Mouse (Mus musculus): ENCODE measurements around the gene Upf3a.
"Not testable (repeated sequence)": the region's sequence is repeated elsewhere in the genome, so short reads cannot be mapped to it uniquely, and the experiment has no call there.

The Upf3a gene

GRCm38 (mm10) chr8:13785250-13785763, at the start of gene Upf3a:
Upf3a (plus strand) TSS chr8:13785615.
- peak; percentile 87 to 91 for DNase-seq (ENCODE audit: low spot score in 2 of 2)

DNA sequence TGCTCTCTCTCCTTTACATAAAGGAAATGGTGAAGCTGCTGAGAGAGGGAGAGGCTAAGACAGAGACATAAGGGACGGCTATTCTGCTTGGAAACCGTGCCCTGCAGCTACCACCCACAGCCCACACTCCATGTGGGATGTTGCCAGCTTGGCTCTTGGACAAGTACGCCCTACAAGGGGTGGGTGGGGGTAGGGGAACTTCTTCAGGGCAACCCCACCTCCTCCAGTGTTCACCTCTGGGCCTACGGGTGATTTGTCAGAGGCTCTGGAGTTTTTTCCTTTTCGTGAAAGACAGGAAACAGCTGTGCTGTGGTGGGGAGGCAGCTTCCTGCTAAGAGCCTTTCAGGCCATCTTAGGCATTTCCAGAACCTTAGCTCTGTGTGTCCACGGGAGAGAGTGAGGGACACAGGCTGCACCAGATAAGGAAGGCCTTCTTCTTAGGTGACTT, 45.1 kb upstream of the Upf3a start:
- peak in 1 of 2 experiments; percentile 11 for DNase-seq (ENCODE audit: low spot score in 2 of 2)

- DNase-seq (ENCODE audit: low spot score in 2 of 2) = peak in 1 of 2 experiments; percentile 24
Measured at GRCm38 (mm10) chr8:13740817-13741613, 44.4 kb upstream of the Upf3a start.

DNA sequence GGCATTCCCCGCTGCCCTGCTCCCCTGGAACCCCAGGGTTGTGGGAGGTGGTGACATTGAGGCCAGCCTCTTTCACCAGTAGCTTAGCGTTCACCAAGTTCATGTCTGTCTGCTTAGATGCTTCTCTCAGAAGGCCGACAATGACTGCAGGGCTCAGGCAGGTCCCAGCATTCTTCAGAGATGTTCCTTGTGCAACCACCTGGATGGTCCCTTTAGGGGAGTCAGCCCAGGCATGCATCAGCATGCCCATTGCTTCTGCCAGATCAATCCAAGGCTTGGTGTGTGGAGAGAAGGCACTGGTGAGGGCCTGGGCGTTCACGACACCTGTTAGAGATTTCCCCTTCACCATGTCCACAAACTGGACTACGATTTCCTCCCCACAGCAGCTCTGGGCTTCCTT, 39.2 kb upstream of the Upf3a start:
- DNase-seq (ENCODE audit: low spot score in 2 of 2) = not testable (repeated sequence)

DNA sequence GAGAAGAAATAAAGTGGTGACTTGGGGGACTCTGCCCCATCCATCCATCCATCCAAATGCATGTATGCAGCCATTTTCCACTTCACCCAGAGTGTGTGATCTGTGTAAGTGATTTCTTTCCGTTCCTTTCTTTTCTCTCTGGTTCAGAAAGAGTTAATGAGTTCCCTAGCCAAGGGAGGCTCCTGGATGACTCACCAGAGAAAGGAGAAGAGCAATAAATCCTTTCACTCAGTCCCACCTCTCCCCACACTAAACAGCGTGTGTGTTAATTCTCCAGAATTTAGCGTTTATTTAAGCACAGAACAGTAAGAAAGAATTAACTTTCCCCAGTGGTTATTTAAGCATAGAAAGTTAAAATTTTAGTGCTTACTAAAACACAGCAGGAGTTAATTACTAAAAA, 37.8 kb upstream of the Upf3a start:
- DNase-seq (ENCODE audit: low spot score in 2 of 2) = no peak

- peak; percentile 68 to 87 for DNase-seq (ENCODE audit: low spot score in 2 of 2)
Measured at GRCm38 (mm10) chr8:13753680-13754079, 31.7 kb upstream of the Upf3a start.

DNA sequence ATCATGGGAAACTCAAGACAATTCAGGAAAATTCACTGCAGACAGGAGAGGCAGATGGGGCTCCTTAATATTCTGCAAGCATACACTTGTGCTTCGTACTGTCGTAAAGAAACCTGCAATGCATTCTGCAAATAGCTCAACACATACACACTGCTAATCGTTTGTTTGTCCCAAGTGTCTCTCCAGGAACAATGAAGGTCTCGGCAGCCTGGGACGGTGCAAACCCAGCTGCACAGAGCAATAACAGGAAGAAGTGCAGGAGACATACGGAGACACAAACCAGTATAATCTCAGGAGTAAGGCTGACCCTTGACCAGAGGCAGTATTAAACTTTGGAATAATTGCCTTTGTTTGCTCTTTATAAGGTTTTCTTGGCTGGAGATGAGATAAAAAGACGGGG, 28.9 kb upstream of the Upf3a start:
- DNase-seq (ENCODE audit: low spot score in 2 of 2) = no peak

DNA sequence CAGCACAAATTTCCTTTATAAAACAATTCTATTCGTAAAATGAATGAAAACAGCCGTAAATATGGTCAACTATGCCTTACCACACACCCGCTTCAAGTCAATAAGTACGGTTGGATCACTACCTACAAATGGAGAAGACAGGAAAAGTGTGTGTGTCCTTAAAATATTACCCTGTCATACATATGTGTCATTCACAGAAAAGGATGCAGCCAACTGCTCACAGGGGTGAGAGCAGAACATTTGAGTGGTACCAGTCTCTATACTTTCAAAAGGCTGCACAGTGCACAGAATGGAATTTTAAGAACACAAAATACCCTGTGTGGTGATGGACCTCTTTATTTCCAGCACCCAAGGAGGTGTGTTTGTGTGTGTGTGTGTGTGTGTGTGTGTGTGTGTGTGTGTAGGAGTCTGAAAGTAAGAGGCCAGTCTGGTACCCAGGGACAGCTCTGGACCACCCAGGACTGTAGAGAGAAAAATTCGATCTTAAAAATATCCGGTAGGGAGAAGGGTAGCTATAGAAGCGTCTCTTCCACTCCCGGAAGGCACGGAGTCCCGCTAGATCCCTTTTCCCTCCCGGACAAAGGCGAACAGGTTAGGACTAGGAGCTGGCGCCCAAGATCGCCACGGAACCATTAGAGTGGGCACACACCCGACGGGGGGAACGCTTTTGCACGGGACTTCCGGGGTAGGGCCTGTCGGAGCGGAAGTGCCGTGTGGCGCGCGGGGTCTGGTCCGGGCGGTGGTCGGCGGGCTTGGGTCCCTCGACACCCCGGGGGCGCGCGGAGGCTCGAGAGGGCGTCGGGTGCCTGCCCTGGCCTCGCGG, 28.2 kb upstream of the Upf3a start, which contains the start of gene Cdc16:
TSS of gene Cdc16 (plus strand) at position 695 of the 823 bp plus-strand sequence.
- DNase-seq (ENCODE audit: low spot score in 2 of 2) = peak; percentile 80 to 88

DNA sequence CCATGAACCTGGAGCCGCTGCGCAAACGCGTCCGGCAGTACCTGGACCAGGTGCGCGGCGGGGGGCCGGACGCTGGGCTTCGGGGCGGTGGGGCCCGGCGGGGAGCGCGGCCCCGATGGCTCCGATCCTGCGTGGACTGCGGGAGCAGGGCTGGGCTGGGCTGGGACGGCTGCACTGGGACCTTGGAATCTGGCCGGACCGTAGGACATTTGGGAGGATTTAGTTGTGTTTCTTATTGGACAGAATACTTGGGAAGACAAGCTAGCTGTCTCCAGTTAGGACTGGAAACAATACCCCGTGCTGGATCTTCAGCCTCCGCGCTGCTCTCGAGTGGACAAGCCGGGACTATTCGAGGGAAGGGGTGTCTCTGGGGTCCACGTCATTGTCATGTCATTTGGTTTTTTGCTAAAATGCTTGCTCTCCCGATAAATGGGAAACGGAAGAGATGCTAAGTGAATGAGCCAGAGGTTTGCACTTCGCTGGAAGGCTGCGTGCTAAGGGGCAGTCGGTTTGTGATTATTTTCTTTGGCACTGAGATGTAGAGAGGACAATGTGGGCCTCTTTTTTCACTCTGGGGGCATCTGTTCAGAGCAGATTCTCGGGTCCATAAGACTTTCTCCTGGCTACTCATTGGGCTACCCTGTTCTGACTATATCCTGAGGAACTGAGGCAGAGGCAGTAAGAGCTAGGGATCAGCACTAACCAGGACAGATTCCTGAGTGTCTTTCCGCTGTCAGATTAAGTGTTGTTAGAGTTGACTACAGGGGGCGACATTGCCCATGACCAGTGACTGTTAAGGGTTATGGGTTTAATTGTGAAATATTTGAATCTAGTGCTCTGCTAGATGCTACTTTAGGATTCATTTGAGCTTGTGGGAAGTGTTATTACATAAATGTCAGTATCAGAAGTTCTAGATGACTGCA, 27.3 kb upstream of the Upf3a start:
- DNase-seq (ENCODE audit: low spot score in 2 of 2) = peak in 1 of 2 experiments; percentile 50

DNA sequence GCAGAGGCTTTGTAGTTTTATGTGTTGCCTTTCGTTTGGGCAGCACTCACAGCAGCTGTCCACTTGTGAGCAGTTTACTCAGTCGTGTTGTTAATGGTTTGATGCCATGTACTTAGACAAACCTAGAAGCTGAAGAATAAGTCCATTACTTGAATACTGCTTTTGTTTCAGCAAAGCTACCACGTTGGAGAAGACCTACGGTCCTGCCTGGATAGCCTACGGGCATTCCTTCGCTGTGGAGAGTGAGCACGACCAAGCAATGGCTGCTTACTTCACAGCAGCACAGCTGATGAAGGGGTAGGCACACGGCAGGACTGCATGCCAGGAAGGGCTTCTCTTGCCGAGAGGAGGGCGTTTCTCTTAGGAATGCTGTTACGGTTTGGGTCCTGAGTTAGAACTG, 16.2 kb upstream of the Upf3a start:
- DNase-seq (ENCODE audit: low spot score in 2 of 2) = no peak

DNA sequence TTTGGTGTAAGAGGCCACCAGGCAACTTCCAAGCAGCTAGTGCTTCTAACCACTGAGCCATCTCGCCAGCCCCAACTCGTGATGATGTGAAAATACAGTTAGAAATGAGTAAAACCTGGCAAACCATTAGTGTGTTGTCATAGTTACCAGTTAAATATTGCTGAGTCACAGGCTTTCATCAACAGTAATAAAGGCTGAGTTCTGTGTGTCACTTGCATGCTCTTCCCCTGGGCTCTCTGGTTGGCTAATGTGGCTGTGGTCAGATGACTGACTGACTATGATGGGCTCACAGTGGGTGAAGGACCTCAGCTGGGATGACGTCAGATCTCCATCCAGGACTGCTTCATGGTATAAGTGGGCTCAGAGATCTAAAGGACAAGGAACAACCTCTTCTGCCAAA, 4.9 kb upstream of the Upf3a start:
- DNase-seq (ENCODE audit: low spot score in 2 of 2) = no peak

DNA sequence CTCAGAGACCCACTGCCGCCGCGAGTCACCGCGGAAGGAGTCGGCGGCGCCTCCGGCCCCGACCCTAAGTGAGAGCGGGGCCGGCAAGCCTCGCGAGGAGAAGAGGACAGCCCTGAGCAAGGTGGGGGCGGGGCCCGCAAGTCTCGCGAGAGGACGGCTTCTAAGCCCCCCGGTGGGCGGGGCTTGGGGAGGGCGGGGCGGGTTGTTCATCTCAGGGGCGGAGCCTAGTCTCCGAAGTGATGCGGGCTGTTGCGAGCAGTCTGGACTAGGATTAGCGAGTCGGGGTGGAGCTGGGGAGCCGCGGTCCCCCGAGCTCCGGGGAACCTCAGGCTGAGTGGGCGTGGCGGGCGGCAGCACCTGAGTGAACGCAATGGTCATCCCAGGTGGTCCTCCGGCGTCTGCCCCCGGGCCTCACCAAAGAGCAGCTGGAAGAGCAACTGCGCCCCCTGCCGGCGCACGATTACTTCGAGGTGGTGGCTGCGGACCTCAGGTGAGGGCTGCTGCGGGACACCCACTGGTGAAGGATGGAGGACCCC, 417 bp downstream of the Upf3a start:
- DNase-seq (ENCODE audit: low spot score in 2 of 2) = peak; percentile 95 to 96

- no peak for DNase-seq (ENCODE audit: low spot score in 2 of 2)
Measured at GRCm38 (mm10) chr8:13789606-13790005, 4.2 kb downstream of the Upf3a start.

DNA sequence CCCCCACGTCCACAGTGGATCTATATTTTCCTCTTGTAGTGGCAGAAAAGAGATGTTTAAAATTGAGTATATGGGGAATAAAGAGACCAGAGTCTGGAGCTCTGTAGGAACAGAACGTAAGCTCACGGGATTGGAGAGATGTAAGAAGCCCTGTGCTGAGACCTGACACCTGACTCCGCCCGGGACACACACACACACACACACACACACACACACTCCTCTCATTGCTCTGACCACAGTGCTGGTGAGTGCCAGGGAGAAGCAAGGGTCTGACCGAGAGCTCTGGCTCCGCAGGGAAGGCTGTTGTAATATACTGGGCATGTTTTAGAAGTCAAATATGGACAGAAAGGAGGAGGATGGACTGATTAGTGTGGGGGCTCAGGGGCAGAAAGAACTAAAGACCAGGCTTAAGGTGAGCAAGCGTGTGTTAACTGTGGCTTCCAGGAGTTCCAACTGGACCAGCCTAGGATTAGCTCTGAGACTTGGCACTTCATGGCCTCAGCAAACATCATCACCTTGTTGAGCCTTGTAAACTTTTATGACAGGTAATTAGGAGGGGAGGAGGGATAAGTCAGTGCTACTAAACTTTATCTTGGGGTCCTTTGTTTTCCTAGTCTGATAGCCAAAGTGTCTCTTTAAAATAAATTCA, 7.8 kb downstream of the Upf3a start:
- no peak for DNase-seq (ENCODE audit: low spot score in 2 of 2)

GRCm38 (mm10) chr8:13793746-13794101, 8.3 kb downstream of the Upf3a start:
- DNase-seq (ENCODE audit: low spot score in 2 of 2) = no peak

- no peak for DNase-seq (ENCODE audit: low spot score in 2 of 2)
Measured at GRCm38 (mm10) chr8:13797676-13798075, 12.3 kb downstream of the Upf3a start.

DNA sequence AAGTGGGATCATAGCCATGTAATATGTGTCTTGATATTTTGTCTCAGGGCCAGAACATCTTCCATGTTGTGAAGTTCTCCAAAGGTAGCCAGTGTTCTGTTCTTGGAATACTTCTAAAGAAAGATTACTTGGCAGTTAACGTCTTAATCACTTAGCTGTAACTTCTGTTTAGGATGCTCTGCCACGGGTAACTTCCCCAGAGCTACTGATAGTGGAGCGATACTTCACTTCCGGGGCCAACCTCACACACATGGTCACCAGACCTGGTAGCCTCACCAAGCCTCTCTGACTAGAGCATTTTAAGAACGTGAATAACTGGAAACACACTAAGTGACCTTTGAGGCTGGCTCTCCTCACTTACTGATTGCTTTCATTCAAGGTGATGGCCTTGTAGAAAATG, 14.2 kb downstream of the Upf3a start:
- DNase-seq (ENCODE audit: low spot score in 2 of 2) = no peak

DNA sequence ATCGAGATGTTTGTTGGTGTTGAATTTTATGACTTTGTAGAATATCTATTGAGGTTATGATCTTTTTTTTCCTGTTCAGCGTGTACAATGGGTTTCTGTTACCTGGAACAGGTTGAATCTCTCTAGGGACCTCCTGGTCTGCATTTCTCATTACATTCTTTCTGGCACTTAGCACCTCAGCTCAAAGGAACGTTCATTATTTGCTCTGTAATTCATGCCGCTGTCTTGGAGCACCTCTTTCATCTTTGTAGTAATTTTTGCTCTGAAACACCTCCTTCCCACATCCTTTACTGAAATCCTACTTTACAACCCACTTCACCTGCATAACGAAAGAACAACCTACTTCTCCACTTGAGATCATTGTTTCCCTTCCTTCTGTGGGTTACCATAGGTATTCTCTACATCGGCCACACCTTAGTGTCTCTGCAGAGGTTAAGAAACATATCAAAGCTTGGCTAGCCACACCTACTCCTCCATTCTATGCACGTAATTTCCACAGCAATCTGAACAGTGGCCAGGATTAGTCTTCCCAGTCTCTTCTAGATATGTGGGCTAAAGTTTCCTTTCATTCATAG, 43.3 kb downstream of the Upf3a start:
- DNase-seq (ENCODE audit: low spot score in 2 of 2) = no peak

- DNase-seq (ENCODE audit: low spot score in 2 of 2) = not testable (repeated sequence)
Measured at GRCm38 (mm10) chr8:13838289-13838688, 52.9 kb downstream of the Upf3a start, which contains the start of gene AF366264. AF366264 (minus strand) TSS chr8:13838389.

DNA sequence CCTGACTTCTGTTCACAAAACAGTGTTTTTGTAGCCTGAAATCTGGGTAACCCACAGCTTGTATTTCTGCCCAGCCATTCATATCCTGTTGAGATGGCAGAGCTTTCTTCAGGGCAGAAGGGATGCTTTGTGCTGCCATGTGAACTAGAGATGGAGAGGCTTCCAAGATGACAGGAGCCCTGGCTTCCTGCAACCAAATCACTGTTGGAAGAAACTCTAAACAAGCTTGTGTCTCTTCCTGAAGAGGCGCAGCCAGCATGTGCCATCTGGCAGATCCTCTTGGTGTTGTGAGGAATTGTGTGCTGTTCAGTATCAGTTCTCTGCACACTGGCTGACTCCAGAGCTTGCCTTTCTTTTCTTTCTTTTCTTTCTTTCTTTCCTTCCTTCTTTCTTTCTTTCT, 57.9 kb downstream of the Upf3a start:
- DNase-seq (ENCODE audit: low spot score in 2 of 2) = not testable (repeated sequence)
